Mouse (Mus musculus) 3T3-L1 (cell line): ENCODE measurements around the gene Gm17374.
A peak's percentile ranks its signal among the peaks of the same experiment; 100 is the strongest.
"Not testable (repeated sequence)": the region's sequence is repeated elsewhere in the genome, so short reads cannot be mapped to it uniquely, and the experiment has no call there.

Source experiments
- DNase-seq: peaks from one replicate; pipeline ENCODE4 v3.0.0-alpha.2; 2015; ENCODE audit warnings: low read depth, low spot score

Gm17374 gene

GRCm38 (mm10) chr2:140151743-140152142, at the start of gene Gm17374:
Gm17374 (plus strand) TSS chr2:140152043.
- DNase-seq: not testable (repeated sequence)

- DNase-seq: peak; percentile 72
Observed at GRCm38 (mm10) chr2:140104951-140105350, 46.9 kb upstream of the Gm17374 start.

GRCm38 (mm10) chr2:140107641-140108040, 44.2 kb upstream of the Gm17374 start:
- peak; percentile 67 for DNase-seq

GRCm38 (mm10) chr2:140108945-140109344, 42.9 kb upstream of the Gm17374 start:
- DNase-seq: no peak

- DNase-seq: no peak
Observed at GRCm38 (mm10) chr2:140113851-140114250, 38.0 kb upstream of the Gm17374 start.

GRCm38 (mm10) chr2:140125516-140125915, 26.3 kb upstream of the Gm17374 start:
- DNase-seq: peak; percentile 28

- peak; percentile 76 for DNase-seq
Observed at GRCm38 (mm10) chr2:140159186-140159730, 7.4 kb downstream of the Gm17374 start.

GRCm38 (mm10) chr2:140163351-140163854, 11.6 kb downstream of the Gm17374 start:
- no peak for DNase-seq

- peak; percentile 21 for DNase-seq
Observed at GRCm38 (mm10) chr2:140169057-140169456, 17.2 kb downstream of the Gm17374 start.

- peak; percentile 99 for DNase-seq
Observed at GRCm38 (mm10) chr2:140170127-140170802, 18.4 kb downstream of the Gm17374 start, which contains the start of the genes Esf1 and Ndufaf5. Esf1 (minus strand) TSS chr2:140170564. Ndufaf5 (plus strand) TSS chr2:140170649.

GRCm38 (mm10) chr2:140170803-140171553, 19.1 kb downstream of the Gm17374 start:
- no peak for DNase-seq

- DNase-seq: peak; percentile 5
Observed at GRCm38 (mm10) chr2:140185685-140186210, 33.9 kb downstream of the Gm17374 start.

- peak; percentile 40 for DNase-seq
Observed at GRCm38 (mm10) chr2:140200713-140201112, 48.9 kb downstream of the Gm17374 start.

GRCm38 (mm10) chr2:140202573-140202972, 50.7 kb downstream of the Gm17374 start:
- DNase-seq: no peak
